ENCODE assay signal across 18 mouse cellular contexts in genomic region chr3:107849000-107849692, GRCm38 (mm10). TPM values are rescaled to one million over a fixed set of nuclear protein-coding genes. Genes with fewer than 3 reads are reported as not detected.
A peak's percentile ranks its signal among the peaks of the same experiment; 100 is the strongest.
DNase-seq lines count a peak whose midpoint lies in the region; ATAC-seq lines count a peak whose summit lies in the region.
"Had no signal": no experiment of that assay in that cellular context is flagged by ENCODE, and none has a peak within 500 bp of the region (broad histone marks: within the 10 kb centered on the region; RNA-seq: fewer than 3 reads in every experiment).

No protein-coding gene starts in this region.

- H3K4me3 ChIP-seq in heart, embryonic 10.5 days, result no peak overlapping the region
- H3K4me3 ChIP-seq in neural tube, embryonic 13.5 days, result no peak overlapping the region
- no peak overlapping the region for H3K4me3 ChIP-seq in neural tube, embryonic 15.5 days (replicated peaks)
- no peak overlapping the region for H3K4me3 ChIP-seq in neural tube, embryonic 14.5 days (ENCODE audit: low read depth, low read length)
- H3K4me3 ChIP-seq: myocyte had no signal

- no peaks in the 10 kb centered on the region for H3K9me3 ChIP-seq in heart, embryonic 10.5 days
- H3K9me3 ChIP-seq in neural tube, embryonic 13.5 days, result no peaks in the 10 kb centered on the region
- no peaks in the 10 kb centered on the region for H3K9me3 ChIP-seq in neural tube, embryonic 15.5 days (replicated peaks)
- no peaks in the 10 kb centered on the region for H3K9me3 ChIP-seq in neural tube, embryonic 14.5 days (ENCODE audit: control insufficient read depth, low read length)

- 67% methylated on average over 6 of the region's 6 CpGs for WGBS in heart, embryonic 10.5 days
- 42% methylated on average over 6 of the region's 6 CpGs for WGBS in neural tube, embryonic 13.5 days
- WGBS in neural tube, embryonic 15.5 days, result 38% methylated on average over 6 of the region's 6 CpGs
- 39% methylated on average over 6 of the region's 6 CpGs for WGBS in neural tube, embryonic 14.5 days

- H3K36me3 ChIP-seq in heart, embryonic 10.5 days, result no peaks in the 10 kb centered on the region
- no peaks in the 10 kb centered on the region for H3K36me3 ChIP-seq in neural tube, embryonic 13.5 days
- H3K36me3 ChIP-seq in neural tube, embryonic 15.5 days, result no peaks in the 10 kb centered on the region
- H3K36me3 ChIP-seq in neural tube, embryonic 14.5 days (ENCODE audit: control insufficient read depth, insufficient read depth, low read length), result no peaks in the 10 kb centered on the region

- intact Hi-C loops in heart, postnatal 36 days (cut with DNase I), result no loop called here

- no peak overlapping the region for H3K4me2 ChIP-seq in neural tube, embryonic 13.5 days
- no peak overlapping the region for H3K4me2 ChIP-seq in neural tube, embryonic 15.5 days
- no peak overlapping the region for H3K4me2 ChIP-seq in neural tube, embryonic 14.5 days (ENCODE audit: low read depth, low read length)
- H3K4me2 ChIP-seq: liver, embryonic 11.5 days had no signal

- no peak overlapping the region for H3K9ac ChIP-seq in neural tube, embryonic 13.5 days
- H3K9ac ChIP-seq in neural tube, embryonic 15.5 days (replicated peaks), result no peak overlapping the region
- H3K9ac ChIP-seq in neural tube, embryonic 14.5 days (replicated peaks; ENCODE audit: low read depth, low read length), result no peak overlapping the region

- H3K27me3 ChIP-seq in heart, embryonic 10.5 days (ENCODE audit: insufficient read depth, poor library complexity, severe bottlenecking), result no peaks in the 10 kb centered on the region
- no peaks in the 10 kb centered on the region for H3K27me3 ChIP-seq in neural tube, embryonic 13.5 days
- no peaks in the 10 kb centered on the region for H3K27me3 ChIP-seq in neural tube, embryonic 15.5 days (replicated peaks)
- H3K27me3 ChIP-seq in neural tube, embryonic 14.5 days (ENCODE audit: control insufficient read depth, insufficient read depth, low read length), result no peaks in the 10 kb centered on the region
- H3K27me3 ChIP-seq: CH12.LX had no signal

- peak overlapping the region; percentile 29; the same call in 1 of the 2 replicates for H3K27ac ChIP-seq in heart, embryonic 10.5 days
- no peak overlapping the region for H3K27ac ChIP-seq in neural tube, embryonic 13.5 days (replicated peaks)
- no peak overlapping the region for H3K27ac ChIP-seq in neural tube, embryonic 15.5 days (replicated peaks)
- H3K27ac ChIP-seq in neural tube, embryonic 14.5 days (ENCODE audit: low read depth, low read length), result no peak overlapping the region

- DNase-seq in heart, embryonic 10.5 days (ENCODE audit: low spot score), result no peak
- no peak for DNase-seq in heart, postnatal 36 days
- DNase-seq in T-cell, adult 2 months (ENCODE audit: low spot score), result no peak
- DNase-seq in cerebellum, adult 8-10 months, result no peak
- DNase-seq: adrenal gland, postnatal 14 days; cerebellum, adult 11-12 months; kidney, postnatal 36 days; right cerebral cortex, adult 18-20 months had no signal

- peaks cover 51% of the 10 kb centered on the region for H3K4me1 ChIP-seq in heart, embryonic 10.5 days
- H3K4me1 ChIP-seq in neural tube, embryonic 13.5 days (replicated peaks), result peaks cover 40% of the 10 kb centered on the region
- H3K4me1 ChIP-seq in neural tube, embryonic 15.5 days, result peaks cover 37% of the 10 kb centered on the region
- peaks cover 25% of the 10 kb centered on the region for H3K4me1 ChIP-seq in neural tube, embryonic 14.5 days (ENCODE audit: control insufficient read depth, insufficient read depth, low read length)

- ATAC-seq in neural tube, embryonic 13.5 days (ENCODE audit: low read depth), result 0 out of 2 replicates have a peak, but pooled peaks have one; percentile 29
- ATAC-seq in neural tube, embryonic 15.5 days (ENCODE audit: low FRiP score), result no peak
- ATAC-seq in granulocyte monocyte progenitor cell, adult 5-6 weeks (replicated peaks; ENCODE audit: poor library complexity, severe bottlenecking), result peak; percentile 36
- peak; percentile 54; the same call in 1 of the 2 replicates for ATAC-seq in neural tube, embryonic 14.5 days (ENCODE audit: low read depth)

RNA-seq across cellular contexts. Expression of gene Eps8l3, which starts 27.9 kb away (rescaled TPM):
- polyA plus RNA-seq in heart, embryonic 10.5 days (2016; fragmentation: Nextera tagmentation; extraction: Ambion mirVana), result not detected in 2 replicates
- total RNA-seq in heart, postnatal 36 days (2021), result not detected
- polyA plus RNA-seq in neural tube, embryonic 13.5 days (2015; fragmentation: Nextera tagmentation; extraction: Ambion mirVana), result not detected in 2 replicates
- 6.3 TPM in 1 of 2 replicates, not detected in the other for polyA plus RNA-seq in neural tube, embryonic 15.5 days (2015; fragmentation: Nextera tagmentation; extraction: Ambion mirVana)
- not detected in 2 replicates for total RNA-seq in granulocyte monocyte progenitor cell, adult 5-6 weeks (2014; fragmentation: Nextera tagmentation)
- total RNA-seq in granulocyte monocyte progenitor cell, adult 5-6 weeks (2017), result not detected in 2 replicates
- not detected in 2 replicates for polyA plus RNA-seq in neural tube, embryonic 14.5 days (2014; fragmentation: Nextera tagmentation; extraction: Ambion mirVana)
- total RNA-seq: adrenal gland, postnatal 14 days; CH12.LX; heart, adult 18-20 months; left cerebral cortex, postnatal 10 days had no signal
- polyA plus RNA-seq: embryonic facial prominence, embryonic 11.5 days; liver, embryonic 11.5 days; myocyte had no signal

RNA-seq across cellular contexts. Expression of gene Gstm5, which starts 46.5 kb away (rescaled TPM):
- 121 and 146 TPM in 2 replicates for polyA plus RNA-seq in heart, embryonic 10.5 days (2016; fragmentation: Nextera tagmentation; extraction: Ambion mirVana)
- 10 to 100 TPM; 50.5 to 51.2 TPM for total RNA-seq in heart, postnatal 36 days (2021)
- polyA plus RNA-seq in neural tube, embryonic 13.5 days (2015; fragmentation: Nextera tagmentation; extraction: Ambion mirVana), result 254 and 286 TPM in 2 replicates
- 222 and 263 TPM in 2 replicates for polyA plus RNA-seq in neural tube, embryonic 15.5 days (2015; fragmentation: Nextera tagmentation; extraction: Ambion mirVana)
- total RNA-seq in granulocyte monocyte progenitor cell, adult 5-6 weeks (2014; fragmentation: Nextera tagmentation), result 16.0 and 24.7 TPM in 2 replicates
- total RNA-seq in granulocyte monocyte progenitor cell, adult 5-6 weeks (2017), result 13.2 and 18.3 TPM in 2 replicates
- 261 and 263 TPM in 2 replicates for polyA plus RNA-seq in neural tube, embryonic 14.5 days (2014; fragmentation: Nextera tagmentation; extraction: Ambion mirVana)
